ENCODE assay signal across 8 mouse cellular contexts in the genomic region with DNA sequence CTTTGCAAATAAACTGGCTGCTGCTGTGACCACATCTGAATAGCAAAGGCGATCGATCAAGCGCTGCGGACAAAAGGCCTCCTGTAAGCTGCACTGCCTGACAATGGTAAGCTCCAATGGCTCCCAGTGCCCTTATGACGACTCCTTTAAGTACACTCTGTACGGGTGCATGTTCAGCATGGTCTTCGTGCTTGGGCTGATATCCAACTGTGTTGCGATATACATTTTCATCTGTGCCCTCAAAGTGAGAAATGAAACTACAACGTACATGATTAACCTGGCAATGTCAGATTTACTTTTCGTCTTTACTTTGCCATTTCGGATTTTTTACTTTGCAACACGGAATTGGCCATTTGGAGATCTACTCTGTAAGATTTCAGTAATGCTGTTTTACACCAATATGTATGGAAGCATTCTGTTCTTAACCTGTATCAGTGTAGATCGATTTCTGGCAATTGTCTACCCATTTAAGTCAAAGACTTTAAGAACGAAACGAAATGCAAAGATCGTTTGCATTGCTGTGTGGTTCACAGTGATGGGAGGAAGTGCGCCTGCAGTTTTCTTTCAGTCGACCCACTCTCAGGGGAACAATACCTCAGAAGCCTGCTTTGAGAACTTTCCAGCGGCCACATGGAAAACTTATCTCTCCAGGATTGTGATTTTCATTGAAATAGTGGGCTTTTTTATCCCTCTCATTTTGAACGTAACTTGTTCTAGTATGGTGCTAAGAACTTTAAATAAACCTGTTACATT. TPM values are rescaled to one million over a fixed set of nuclear protein-coding genes. Genes with fewer than 3 reads are reported as not detected.
A peak's percentile ranks its signal among the peaks of the same experiment; 100 is the strongest.
DNase-seq lines count a peak whose midpoint lies in the region; ATAC-seq and TF ChIP-seq lines count a peak whose summit lies in the region.

No protein-coding gene starts in this region.

- ATAC-seq in lung, embryonic 15.5 days (ENCODE audit: borderline replicate concordance, extremely low read depth, low FRiP score, low TSS enrichment): peak; percentile 82
- ATAC-seq in neural tube, embryonic 15.5 days (ENCODE audit: low FRiP score): peak; percentile 82

- no peak for TF ChIP-seq CTCF in brain, embryonic 14.5 days (IDR thresholded peaks at IDR 0.05; ENCODE audit: borderline replicate concordance, extremely low read depth, insufficient read depth, insufficient read length)
- no peak for TF ChIP-seq CTCF in heart, adult 2 months (IDR thresholded peaks at IDR 0.05)

- no peak for TF ChIP-seq EP300 in heart, adult 2 months (IDR thresholded peaks at IDR 0.05; ENCODE audit: insufficient read depth, low read depth, low read length)

- peak; percentile 32; the same call in 1 of the 2 replicates for TF ChIP-seq POLR2A in brain, embryonic 14.5 days (IDR thresholded peaks at IDR 0.05; ENCODE audit: borderline replicate concordance, extremely low read depth, insufficient read depth, insufficient read length, poor library complexity, severe bottlenecking)
- TF ChIP-seq POLR2A in heart, adult 2 months (IDR thresholded peaks at IDR 0.05; ENCODE audit: insufficient read depth, low read depth, low read length): peak; percentile 37; the same call in 1 of the 2 replicates

- intact Hi-C loops in heart, adult 2 months (cut with DNase I): loop anchor here (2.0 to 5.0 kb wide), 5 partner anchors 14 to 96 kb away; a partner anchor contains a TSS

- H3K27ac ChIP-seq in heart, adult 2 months: peak overlapping the region; percentile 89
- peak overlapping the region; percentile 93 for H3K27ac ChIP-seq in lung, embryonic 15.5 days
- H3K27ac ChIP-seq in neural tube, embryonic 15.5 days (replicated peaks): peak overlapping the region; percentile 82

- peak; percentile 31 for DNase-seq in ovary, adult 18-20 months (ENCODE audit: low spot score)
- no peak for DNase-seq in ovary, postnatal 14 days (ENCODE audit: low spot score)
- peak; percentile 88 for DNase-seq in brain, embryonic 14.5 days (ENCODE audit: low read depth)
- DNase-seq in heart, adult 2 months: peak; percentile 57 to 59
- peak; percentile 65 for DNase-seq in kidney, adult 18-20 months
- DNase-seq in right cerebral cortex, postnatal 25 days: no peak

- H3K9ac ChIP-seq in heart, adult 2 months (ENCODE audit: low read depth, low read length): peak overlapping the region; percentile 70
- peak overlapping the region; percentile 58 for H3K9ac ChIP-seq in lung, embryonic 15.5 days
- peak overlapping the region; percentile 40 for H3K9ac ChIP-seq in neural tube, embryonic 15.5 days (replicated peaks)

- peaks cover 9% of the 10 kb centered on the region for H3K36me3 ChIP-seq in heart, adult 2 months (ENCODE audit: control insufficient read depth, insufficient read depth, low read length)
- 0 out of 2 replicates have a peak, but pooled peaks cover 6% of the 10 kb centered on the region for H3K36me3 ChIP-seq in lung, embryonic 15.5 days
- H3K36me3 ChIP-seq in neural tube, embryonic 15.5 days: no peaks in the 10 kb centered on the region

- H3K79me2 ChIP-seq in heart, adult 2 months (replicated peaks; ENCODE audit: control insufficient read depth, insufficient read depth, low read length): no peaks in the 10 kb centered on the region

- peak overlapping the region; percentile 57 for H3K4me2 ChIP-seq in lung, embryonic 15.5 days
- H3K4me2 ChIP-seq in neural tube, embryonic 15.5 days: peak overlapping the region; percentile 52

- H3K4me3 ChIP-seq in heart, adult 2 months: peak overlapping the region; percentile 62
- peak overlapping the region; percentile 54 for H3K4me3 ChIP-seq in lung, embryonic 15.5 days
- peak overlapping the region; percentile 38 for H3K4me3 ChIP-seq in neural tube, embryonic 15.5 days (replicated peaks)

- peaks cover 10% of the 10 kb centered on the region for H3K4me1 ChIP-seq in heart, adult 2 months (ENCODE audit: control insufficient read depth, insufficient read depth, low read length)
- H3K4me1 ChIP-seq in lung, embryonic 15.5 days: peaks cover 14% of the 10 kb centered on the region
- H3K4me1 ChIP-seq in neural tube, embryonic 15.5 days: peaks cover 20% of the 10 kb centered on the region

- H3K27me3 ChIP-seq in heart, adult 2 months (ENCODE audit: control insufficient read depth, insufficient read depth, low read length): no peaks in the 10 kb centered on the region
- no peaks in the 10 kb centered on the region for H3K27me3 ChIP-seq in lung, embryonic 15.5 days
- H3K27me3 ChIP-seq in neural tube, embryonic 15.5 days (replicated peaks): no peaks in the 10 kb centered on the region

- WGBS in heart, adult 2 months: under 1% methylated on average over 20 of the region's 20 CpGs
- WGBS in lung, embryonic 15.5 days: under 1% methylated on average over 20 of the region's 20 CpGs
- WGBS in neural tube, embryonic 15.5 days: 2% methylated on average over 20 of the region's 20 CpGs

- H3K9me3 ChIP-seq in lung, embryonic 15.5 days: no peaks in the 10 kb centered on the region
- H3K9me3 ChIP-seq in neural tube, embryonic 15.5 days (replicated peaks): no peaks in the 10 kb centered on the region

RNA-seq across cellular contexts. Expression of a gene that starts 1.0 kb away (rescaled TPM):
- polyA plus RNA-seq in brain, embryonic 14.5 days (2012; rRNA removed): 3.6 and 4.2 TPM in 2 replicates
- 1 to 10 TPM; 1.5 to 2.3 TPM for total RNA-seq in heart, adult 2 months (2021)
- polyA plus RNA-seq in heart, adult 2 months (2012; rRNA removed): 2.3 and 5.2 TPM in 2 replicates
- 14.4 TPM in 2 replicates for polyA plus RNA-seq in lung, embryonic 15.5 days (2015; fragmentation: Nextera tagmentation; extraction: Ambion mirVana)
- 4.0 and 5.7 TPM in 2 replicates for polyA plus RNA-seq in neural tube, embryonic 15.5 days (2015; fragmentation: Nextera tagmentation; extraction: Ambion mirVana)

Comparison
In these comparisons a context has a peak if more than half of its experiments do, and no peak if none do; other contexts are left out.
1. DNase-seq: peak in ovary, adult 18-20 months (single experiment), brain, embryonic 14.5 days (single experiment), heart, adult 2 months (2 of 2) and kidney, adult 18-20 months (single experiment); none in ovary, postnatal 14 days (single experiment) and right cerebral cortex, postnatal 25 days (single experiment).
2. Peak in every context shown above with its lines, with median percentiles within 50 percentile points of each other: H3K27ac ChIP-seq, H3K4me3 ChIP-seq and H3K9ac ChIP-seq.